Mouse (Mus musculus) adrenal gland, postnatal 4 days (tissue): ENCODE data around the gene Ephb2. TPM values are rescaled to one million over a fixed set of nuclear protein-coding genes. Genes with fewer than 3 reads are reported as not detected.

Source experiments
- DNase-seq, 2 experiments: peaks; one replicate each; pipeline ENCODE4 v3.0.0; 2021 to 2022; ENCODE audit warnings: low spot score in 2 of 2, mixed read lengths in 2 of 2
- total RNA-seq, 2 experiments: library from RNA; stranded (reverse); gene quantifications; 2 replicates each; pipeline ENCODE4 v1.2.3; 2021

Ephb2 gene
- total RNA-seq, 2 experiments from 2014 or later: 16.9 to 21.2 TPM

GRCm38 (mm10) chr4:136665068-136665467, 170.7 kb downstream of the Ephb2 start:
- DNase-seq: no peak

DNA sequence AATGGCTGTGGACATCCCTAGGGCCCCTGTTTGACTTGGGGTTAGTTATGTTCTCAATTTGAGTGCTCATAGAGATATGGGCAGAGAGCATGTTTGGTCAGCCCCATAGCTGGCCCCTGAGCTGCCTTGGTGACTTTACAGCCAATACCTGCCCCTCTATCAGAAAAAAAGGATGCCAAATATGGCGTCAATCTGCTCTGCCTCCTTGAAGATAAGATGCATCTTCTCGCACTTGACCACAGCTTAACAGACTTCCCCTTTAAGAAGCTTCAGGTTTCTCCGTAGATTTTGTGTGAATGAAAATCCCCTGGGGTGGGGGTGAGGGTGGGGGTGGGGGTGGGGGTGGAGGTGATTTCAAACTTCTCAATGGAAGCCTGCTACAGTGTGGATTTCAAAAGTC, 177.9 kb downstream of the Ephb2 start:
- no peak for DNase-seq

- DNase-seq: no peak
Measured at GRCm38 (mm10) chr4:136653692-136654234, 182.0 kb downstream of the Ephb2 start.

GRCm38 (mm10) chr4:136653019-136653418, 182.8 kb downstream of the Ephb2 start:
- no peak for DNase-seq

- DNase-seq: no peak
Measured at GRCm38 (mm10) chr4:136652528-136652910, 183.3 kb downstream of the Ephb2 start.

GRCm38 (mm10) chr4:136651882-136652527, 183.8 kb downstream of the Ephb2 start:
- DNase-seq: no peak

GRCm38 (mm10) chr4:136651357-136651811, 184.4 kb downstream of the Ephb2 start:
- no peak for DNase-seq

DNA sequence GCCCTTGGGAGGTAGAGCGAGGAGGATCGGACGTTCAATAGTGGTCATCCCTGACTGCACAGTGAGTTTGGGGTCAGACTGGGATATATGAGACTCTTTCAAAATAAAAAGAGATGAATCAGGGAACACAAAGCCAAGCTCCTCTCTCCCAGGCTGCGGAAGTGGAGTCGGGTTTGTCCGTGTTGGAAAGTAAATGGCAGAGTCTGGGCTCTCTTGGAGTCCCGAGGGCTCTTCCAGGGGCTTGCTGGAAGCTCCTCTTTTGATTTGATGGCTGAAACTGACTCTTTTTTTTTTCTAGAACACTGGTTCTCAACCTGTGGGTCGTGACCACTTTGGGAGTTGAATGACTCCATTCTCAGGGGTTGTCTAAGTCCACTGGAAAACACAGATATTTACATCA, 185.5 kb downstream of the Ephb2 start:
- no peak for DNase-seq

DNA sequence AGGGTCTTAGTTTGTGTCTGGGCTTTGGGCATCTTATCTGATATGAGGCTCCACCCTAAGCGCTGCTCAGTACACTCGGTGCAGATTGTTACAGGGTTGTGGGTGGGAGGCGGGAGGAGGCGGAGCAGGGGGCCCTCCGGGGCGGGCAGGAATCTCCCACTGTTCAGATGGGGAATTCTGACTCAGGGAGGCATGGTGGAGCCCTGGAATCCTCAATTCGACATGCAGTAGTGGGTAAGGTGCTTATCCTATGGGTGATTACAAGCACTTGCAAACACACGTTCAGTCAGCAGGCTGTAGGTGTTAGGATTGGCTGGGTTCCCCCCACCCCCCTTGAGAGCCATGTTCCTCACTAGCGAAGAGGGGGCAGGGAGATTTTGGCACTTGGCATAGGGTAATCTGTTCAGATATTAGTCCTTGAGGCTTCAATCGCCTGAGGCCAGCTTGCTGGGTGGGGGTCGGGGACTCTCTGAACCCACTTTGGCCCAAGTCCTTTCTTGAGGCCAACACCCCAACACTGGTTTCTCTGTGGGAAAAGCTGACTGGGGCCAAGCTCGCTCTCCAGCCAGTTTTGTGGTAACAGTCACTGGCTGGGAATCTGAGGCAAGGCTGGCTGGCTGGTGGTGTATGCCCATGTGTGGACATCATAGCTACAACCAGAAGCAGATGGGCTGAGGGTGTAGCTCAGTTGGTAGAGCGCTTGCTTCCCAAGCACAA, 186.2 kb downstream of the Ephb2 start:
- DNase-seq: no peak

GRCm38 (mm10) chr4:136648922-136649479, 186.8 kb downstream of the Ephb2 start:
- peak; percentile 65 to 76 for DNase-seq

GRCm38 (mm10) chr4:136638890-136639289, 196.9 kb downstream of the Ephb2 start:
- DNase-seq: no peak

GRCm38 (mm10) chr4:136638230-136638750, 197.5 kb downstream of the Ephb2 start:
- DNase-seq: no peak

GRCm38 (mm10) chr4:136637563-136638229, 198.1 kb downstream of the Ephb2 start:
- DNase-seq: no peak

- DNase-seq: no peak
Measured at GRCm38 (mm10) chr4:136636983-136637562, 198.7 kb downstream of the Ephb2 start.

GRCm38 (mm10) chr4:136636511-136636910, 199.3 kb downstream of the Ephb2 start:
- no peak for DNase-seq

DNA sequence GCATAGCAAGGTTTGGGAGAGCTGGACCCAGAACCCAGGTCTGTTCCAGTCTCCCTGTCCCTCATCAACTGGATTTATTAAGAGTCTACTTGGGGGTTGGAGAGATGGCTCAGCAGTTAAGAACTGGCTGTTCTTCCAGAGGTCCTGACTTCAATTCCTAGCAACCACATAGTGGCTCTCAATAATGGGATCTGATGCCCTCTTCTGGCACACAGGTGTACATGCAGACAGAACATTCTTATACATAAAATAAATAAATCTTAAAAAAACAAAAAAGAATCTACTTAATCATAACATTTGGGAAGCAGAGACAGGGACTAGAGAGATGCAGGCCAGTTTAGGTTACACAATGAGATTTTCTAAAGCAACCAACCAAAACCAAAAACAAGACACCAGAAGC, 199.8 kb downstream of the Ephb2 start:
- no peak for DNase-seq

- DNase-seq: peak in 1 of 2 experiments; percentile 18
Measured at GRCm38 (mm10) chr4:136631237-136631994, 204.4 kb downstream of the Ephb2 start.

GRCm38 (mm10) chr4:136626590-136626989, 209.2 kb downstream of the Ephb2 start:
- no peak for DNase-seq

DNA sequence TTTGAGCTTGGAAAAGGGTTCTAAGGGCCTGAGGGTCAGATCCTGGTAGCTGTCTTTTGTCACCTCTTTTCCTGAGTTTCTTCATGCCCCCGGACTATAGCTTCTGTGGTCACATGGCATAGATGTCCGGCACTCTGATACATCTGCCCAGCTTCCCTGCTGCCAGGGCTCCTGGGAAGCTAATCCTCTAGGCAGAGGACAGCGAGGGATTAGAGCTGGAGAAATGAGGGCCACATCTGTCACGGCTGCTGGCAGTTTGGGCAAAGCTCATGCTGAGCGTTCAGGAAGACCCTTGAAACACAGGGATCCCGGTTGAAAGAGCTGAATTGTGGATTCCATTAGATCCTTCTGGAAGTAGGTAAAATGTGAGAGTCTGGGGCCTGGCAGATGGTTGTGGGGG, 213.4 kb downstream of the Ephb2 start, which contains the start of gene Lactbl1:
Gene Lactbl1, plus strand, starts transcription at position 234 of the 400 bp plus-strand sequence.
- no peak for DNase-seq

- DNase-seq: no peak
Measured at GRCm38 (mm10) chr4:136621956-136622355, 213.8 kb downstream of the Ephb2 start.
